Mouse (Mus musculus) embryonic fibroblast, embryonic 13.5 days (primary cell): ENCODE measurements around the gene Rtp4.

Source experiments
- CTCF ChIP-seq: IDR thresholded peaks from 2 replicates; pipeline ENCODE4 v1.5.1; 2011; ENCODE audit warnings: mild to moderate bottlenecking, control low read depth, low read length, moderate library complexity, borderline replicate concordance; ENCODE audit not compliant: insufficient read depth
- POLR2A ChIP-seq: IDR thresholded peaks from 2 replicates; pipeline ENCODE4 v1.6.1; 2011; ENCODE audit warnings: low read depth, mild to moderate bottlenecking, control low read depth, low read length, moderate library complexity

DNA sequence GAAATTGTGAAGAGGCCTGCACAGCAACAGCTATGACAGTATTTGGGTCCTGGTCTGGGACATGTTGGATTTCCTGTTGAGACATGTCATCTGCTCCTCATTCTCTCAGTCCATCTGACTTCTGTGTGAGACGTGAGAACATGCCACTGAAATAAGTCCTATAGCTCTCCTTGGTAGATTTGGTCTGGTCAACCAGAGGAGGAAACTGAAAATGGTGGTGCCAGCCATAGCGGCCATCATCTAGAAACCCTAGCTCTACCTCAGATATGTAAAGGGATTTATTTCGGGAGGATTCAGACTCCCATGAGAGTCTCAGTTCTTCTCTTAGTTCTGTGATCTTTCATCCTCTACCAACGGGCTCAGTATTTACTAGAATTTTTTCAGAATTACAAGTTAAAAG, 44.4 kb upstream of the Rtp4 start:
- TF ChIP-seq CTCF = no peak
- TF ChIP-seq POLR2A = no peak
